Mouse (Mus musculus): ENCODE measurements around the gene Arhgap18. TPM values are rescaled to one million over a fixed set of nuclear protein-coding genes. Genes with fewer than 3 reads are reported as not detected.

Gene Arhgap18
- polyA plus RNA-seq, 2 experiments: 3.5 to 6.8 TPM

DNA sequence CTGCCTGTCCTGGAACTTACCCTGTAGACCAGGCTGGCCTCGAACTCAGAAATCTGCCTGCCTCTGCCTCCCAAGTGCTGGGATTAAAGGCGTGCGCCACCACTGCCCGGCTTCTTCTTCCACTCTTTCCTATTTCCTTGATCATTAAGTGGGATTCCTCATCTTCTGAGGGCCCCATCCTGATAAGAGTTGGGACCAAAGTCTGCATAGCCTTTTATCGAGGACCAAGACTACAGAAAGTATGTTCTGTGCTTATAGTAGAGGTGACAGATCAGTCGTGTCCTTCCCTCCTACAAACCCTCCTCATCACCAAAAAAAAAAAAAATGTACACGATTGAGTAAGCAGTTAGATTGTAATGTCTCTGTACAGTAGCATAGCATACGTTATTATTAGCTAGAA lies 39.8 kb downstream of the Arhgap18 start:
- 69% methylated on average over 8 of the region's 8 CpGs for WGBS (ENCODE audit: insufficient replicate concordance)
- no peak for TF ChIP-seq CTCF (IDR thresholded peaks at IDR 0.05; ENCODE audit: low read depth)
- no peak for TF ChIP-seq EP300 (IDR thresholded peaks at IDR 0.05; ENCODE audit: low read depth)
- H3K4me1 ChIP-seq (replicated peaks; ENCODE audit: control insufficient read depth in 2 of 2, insufficient read depth in 2 of 2, low read length in 1 of 2): peaks cover 0 to 10% of the 10 kb centered on the region in 2 experiments; a peak in 2 of 4 replicates
- no peak overlapping the region for H3K4me2 ChIP-seq (ENCODE audit: low read depth)
- H3K27me3 ChIP-seq (ENCODE audit: control insufficient read depth, insufficient read depth, low read length): no peaks in the 10 kb centered on the region
- no peaks in the 10 kb centered on the region for H3K36me3 ChIP-seq (replicated peaks; ENCODE audit: control insufficient read depth, insufficient read depth, low read depth)
- no peaks in the 10 kb centered on the region for H3K9me3 ChIP-seq (ENCODE audit: control insufficient read depth, low read length)
- no peak for ATAC-seq (ENCODE audit: insufficient read depth)
- no peak for DNase-seq (ENCODE audit: low read depth in 3 of 3, low spot score in 3 of 3)
- no peak overlapping the region for H3K27ac ChIP-seq
- H3K9ac ChIP-seq (replicated peaks): no peak overlapping the region
- no peak overlapping the region for H3K4me3 ChIP-seq (ENCODE audit: insufficient read depth in 1 of 2, low read depth in 2 of 2, low read length in 2 of 2)

DNA sequence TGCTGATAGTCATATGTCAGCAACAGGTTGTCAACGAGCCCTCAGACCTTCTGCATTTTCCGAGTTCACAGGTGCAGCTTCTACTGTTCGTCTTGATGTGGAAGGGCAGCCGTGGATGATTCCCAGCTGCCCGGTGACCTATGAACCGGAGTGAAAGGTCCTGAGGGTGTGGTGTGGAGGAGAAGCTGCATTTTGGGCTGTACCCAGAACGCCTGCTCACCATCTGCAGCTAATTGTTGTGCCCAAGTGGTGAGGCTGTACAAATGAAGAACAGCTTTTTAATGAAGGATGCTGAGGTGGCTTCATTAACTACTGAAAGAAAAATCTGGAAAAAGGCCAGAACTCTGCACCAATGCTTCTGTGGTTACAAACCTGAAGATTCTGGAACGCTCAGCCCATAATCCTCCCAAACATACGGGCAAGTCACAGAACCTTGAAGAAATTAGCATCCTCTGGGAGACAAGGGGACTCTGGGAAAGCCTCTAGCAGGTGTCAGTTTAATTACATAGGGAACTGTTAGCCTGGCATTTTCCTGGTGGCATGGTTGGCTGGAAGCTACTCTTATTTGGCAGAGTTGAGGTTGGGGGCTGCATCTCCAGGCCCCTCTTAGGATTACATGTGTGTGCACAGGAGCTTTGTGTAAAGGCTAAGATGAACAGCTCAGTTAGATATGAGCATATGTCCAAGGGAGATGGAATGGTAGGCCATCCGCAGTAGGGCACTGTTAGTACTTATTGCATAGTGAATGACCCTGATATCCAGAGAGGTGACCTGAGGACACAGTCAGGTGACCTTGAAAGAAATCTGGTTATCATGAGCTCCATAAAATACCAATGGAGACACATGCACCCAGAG lies 43.4 kb downstream of the Arhgap18 start:
- no peak for TF ChIP-seq CTCF (IDR thresholded peaks at IDR 0.05; ENCODE audit: low read depth)
- no peak for TF ChIP-seq EP300 (IDR thresholded peaks at IDR 0.05; ENCODE audit: low read depth)
- H3K36me3 ChIP-seq (replicated peaks; ENCODE audit: control insufficient read depth, insufficient read depth, low read depth): no peaks in the 10 kb centered on the region
- H3K9ac ChIP-seq (replicated peaks): no peak overlapping the region
- no peak for DNase-seq (ENCODE audit: low read depth in 3 of 3, low spot score in 3 of 3)
- H3K4me2 ChIP-seq (ENCODE audit: low read depth): no peak overlapping the region
- 64% methylated on average over 10 of the region's 10 CpGs for WGBS (ENCODE audit: insufficient replicate concordance)
- H3K4me3 ChIP-seq (ENCODE audit: insufficient read depth in 1 of 2, low read depth in 2 of 2, low read length in 2 of 2): no peak overlapping the region
- no peaks in the 10 kb centered on the region for H3K9me3 ChIP-seq (ENCODE audit: control insufficient read depth, low read length)
- H3K27ac ChIP-seq: no peak overlapping the region
- ATAC-seq (ENCODE audit: insufficient read depth): no peak
- no peaks in the 10 kb centered on the region for H3K27me3 ChIP-seq (ENCODE audit: control insufficient read depth, insufficient read depth, low read length)
- H3K4me1 ChIP-seq (replicated peaks; ENCODE audit: control insufficient read depth in 2 of 2, insufficient read depth in 2 of 2, low read length in 1 of 2): peaks cover 0 to 26% of the 10 kb centered on the region in 2 experiments

DNA sequence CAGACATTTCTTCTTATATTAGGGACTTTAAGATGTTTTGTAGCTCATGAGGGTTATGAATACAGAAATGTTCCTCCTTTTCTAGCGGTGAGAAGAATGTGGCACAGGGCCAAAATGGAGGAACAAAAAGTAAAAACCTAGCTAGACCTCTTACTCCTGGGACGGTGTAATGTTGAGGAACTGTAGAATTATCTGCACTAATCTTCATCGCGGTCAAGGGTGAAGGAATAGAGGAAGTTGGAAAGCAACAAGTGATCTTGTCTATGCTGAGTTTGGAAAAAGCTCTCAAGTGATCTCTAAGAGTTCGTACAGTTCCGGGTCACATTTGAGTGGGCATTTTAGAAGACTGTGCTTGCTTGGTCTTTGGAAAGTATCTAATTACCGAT lies 44.1 kb downstream of the Arhgap18 start:
- TF ChIP-seq CTCF (IDR thresholded peaks at IDR 0.05; ENCODE audit: low read depth): no peak
- no peak for TF ChIP-seq EP300 (IDR thresholded peaks at IDR 0.05; ENCODE audit: low read depth)
- H3K36me3 ChIP-seq (replicated peaks; ENCODE audit: control insufficient read depth, insufficient read depth, low read depth): no peaks in the 10 kb centered on the region
- no peaks in the 10 kb centered on the region for H3K27me3 ChIP-seq (ENCODE audit: control insufficient read depth, insufficient read depth, low read length)
- H3K4me2 ChIP-seq (ENCODE audit: low read depth): no peak overlapping the region
- peak in 1 of 3 experiments; percentile 16 for DNase-seq (ENCODE audit: low read depth in 3 of 3, low spot score in 3 of 3)
- no peak overlapping the region for H3K4me3 ChIP-seq (ENCODE audit: insufficient read depth in 1 of 2, low read depth in 2 of 2, low read length in 2 of 2)
- peaks cover 0 to 24% of the 10 kb centered on the region in 2 experiments for H3K4me1 ChIP-seq (replicated peaks; ENCODE audit: control insufficient read depth in 2 of 2, insufficient read depth in 2 of 2, low read length in 1 of 2)
- H3K9me3 ChIP-seq (ENCODE audit: control insufficient read depth, low read length): no peaks in the 10 kb centered on the region
- no peak overlapping the region for H3K27ac ChIP-seq
- no peak for ATAC-seq (ENCODE audit: insufficient read depth)
- H3K9ac ChIP-seq (replicated peaks): no peak overlapping the region
- 30% methylated on average over 7 of the region's 7 CpGs for WGBS (ENCODE audit: insufficient replicate concordance)

DNA sequence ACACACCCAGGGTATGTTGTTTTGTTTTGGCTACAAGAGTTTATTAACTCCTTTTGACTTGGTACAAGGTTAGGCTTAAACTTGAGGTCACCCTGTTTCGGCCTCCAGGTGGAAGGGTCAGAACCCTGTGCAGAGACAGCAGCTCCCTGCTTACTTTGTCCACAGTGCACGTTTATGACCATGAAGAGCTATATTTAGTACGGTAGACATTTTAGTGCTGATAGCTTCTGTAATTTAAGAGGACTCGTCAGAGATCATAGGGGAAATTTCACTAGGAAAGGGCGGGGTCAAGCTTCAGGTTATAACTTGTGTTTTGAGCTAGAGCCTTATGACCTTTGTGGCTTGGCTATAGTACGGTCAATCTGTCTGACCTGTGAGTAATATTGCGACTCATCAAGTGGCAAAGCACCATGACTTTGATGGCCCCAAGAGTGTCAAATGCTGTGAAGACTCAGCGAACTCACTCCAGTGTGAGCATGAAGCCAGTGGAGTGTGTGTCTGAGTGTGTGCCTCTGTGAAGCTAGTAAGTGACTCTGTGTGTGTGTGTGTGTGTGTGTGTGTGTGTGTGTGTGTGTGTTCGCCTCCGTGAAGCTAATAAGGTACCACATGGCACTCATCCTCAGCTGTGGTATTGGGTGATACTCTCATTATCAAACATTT lies 45.7 kb downstream of the Arhgap18 start:
- Histone ChIP-seq H3K27ac (no peak overlapping the region), H3K4me2 (ENCODE audit: low read depth) (no peak overlapping the region), H3K4me3 (ENCODE audit: insufficient read depth in 1 of 2, low read depth in 2 of 2, low read length in 2 of 2) (no peak overlapping the region), H3K36me3 (replicated peaks; ENCODE audit: control insufficient read depth, insufficient read depth, low read depth) (no peaks in the 10 kb centered on the region), H3K27me3 (ENCODE audit: control insufficient read depth, insufficient read depth, low read length) (no peaks in the 10 kb centered on the region), H3K4me1 (replicated peaks; ENCODE audit: control insufficient read depth in 2 of 2, insufficient read depth in 2 of 2, low read length in 1 of 2) (peaks cover 0 to 24% of the 10 kb centered on the region in 2 experiments), H3K9ac (replicated peaks) (no peak overlapping the region), H3K9me3 (ENCODE audit: control insufficient read depth, low read length) (no peaks in the 10 kb centered on the region)
- WGBS (ENCODE audit: insufficient replicate concordance): 27% methylated on average over 10 of the region's 10 CpGs
- no peak for TF ChIP-seq CTCF (IDR thresholded peaks at IDR 0.05; ENCODE audit: low read depth)
- no peak for TF ChIP-seq EP300 (IDR thresholded peaks at IDR 0.05; ENCODE audit: low read depth)
- DNase-seq (ENCODE audit: low read depth in 3 of 3, low spot score in 3 of 3) (no peak), ATAC-seq (ENCODE audit: insufficient read depth) (no peak)

DNA sequence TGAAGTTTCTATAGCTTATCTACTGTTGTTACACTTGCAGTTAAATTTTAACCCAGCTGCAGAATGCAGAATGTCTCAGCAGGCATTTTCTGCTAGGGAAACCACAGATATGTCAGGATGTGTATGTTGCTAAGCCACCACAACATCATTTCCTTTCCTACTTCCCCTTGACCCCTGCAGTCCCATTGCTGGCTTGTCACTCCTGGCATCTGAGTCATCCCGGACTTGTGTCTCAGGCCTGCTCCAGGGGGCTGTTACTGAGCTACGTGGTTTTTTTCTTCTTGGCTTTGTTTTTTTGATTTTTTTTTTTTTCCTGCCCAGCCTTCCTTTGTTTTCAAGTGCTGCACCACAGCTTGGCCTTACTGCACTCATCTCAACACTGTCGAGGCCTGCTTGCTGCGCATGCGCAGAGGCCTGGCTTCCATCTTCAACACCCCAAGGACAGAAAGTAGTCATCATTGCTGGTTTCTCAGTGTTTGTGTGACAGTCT lies 46.4 kb downstream of the Arhgap18 start:
- DNase-seq (ENCODE audit: low read depth in 3 of 3, low spot score in 3 of 3): peak; percentile 20 to 46 (median 33)

More for the DNA sequence above, 46.4 kb downstream of the Arhgap18 start:
- Histone ChIP-seq H3K27me3 (ENCODE audit: control insufficient read depth, insufficient read depth, low read length) (no peaks in the 10 kb centered on the region), H3K4me3 (ENCODE audit: insufficient read depth in 1 of 2, low read depth in 2 of 2, low read length in 2 of 2) (no peak overlapping the region), H3K27ac (no peak overlapping the region), H3K4me2 (ENCODE audit: low read depth) (peak overlapping the region; percentile 11; the same call in 1 of the 2 replicates), H3K36me3 (replicated peaks; ENCODE audit: control insufficient read depth, insufficient read depth, low read depth) (no peaks in the 10 kb centered on the region), H3K4me1 (replicated peaks; ENCODE audit: control insufficient read depth in 2 of 2, insufficient read depth in 2 of 2, low read length in 1 of 2) (peaks cover 0 to 24% of the 10 kb centered on the region in 2 experiments), H3K9ac (replicated peaks) (no peak overlapping the region), H3K9me3 (ENCODE audit: control insufficient read depth, low read length) (no peaks in the 10 kb centered on the region)
- 18% methylated on average over 5 of the region's 5 CpGs for WGBS (ENCODE audit: insufficient replicate concordance)
- no peak for TF ChIP-seq CTCF (IDR thresholded peaks at IDR 0.05; ENCODE audit: low read depth)
- TF ChIP-seq EP300 (IDR thresholded peaks at IDR 0.05; ENCODE audit: low read depth): no peak
- ATAC-seq (ENCODE audit: insufficient read depth): peak; percentile 76
